Mouse (Mus musculus): ENCODE measurements around the gene Rlbp1. TPM values are rescaled to one million over a fixed set of nuclear protein-coding genes. Genes with fewer than 3 reads are reported as not detected.

Gene Rlbp1
- total RNA-seq, 4 experiments from 2014 or later, result 21.9 to 25.6 (median 25.1) TPM

- DNase-seq (ENCODE audit: low spot score in 2 of 2), result no peak
These were observed 58.1 kb downstream of the Rlbp1 start for GRCm38 (mm10) chr7:79328769-79329168.

Other genes with a start within 250 kb of the Rlbp1 start
- gene Mfge8, start 238.0 kb downstream of the Rlbp1 start, total RNA-seq (2022), result 100 to 1,000 TPM; 183 to 219 (median 203) TPM
- gene Abhd2, start 113.8 kb downstream of the Rlbp1 start, total RNA-seq (2022), result 100 to 1,000 TPM; 106 to 135 (median 117) TPM
- 1 to 10 TPM in 1 of 4 experiments, under 1 TPM in 3; 0.39 to 1.2 (median 0.69) TPM for gene Fanci, start 4.9 kb upstream of the Rlbp1 start, total RNA-seq (2022)
- 100 to 1,000 TPM in 1 of 4 experiments, 10 to 100 TPM in 3; 81.6 to 112 (median 91.0) TPM for gene Polg, start 79.3 kb upstream of the Rlbp1 start, total RNA-seq (2022)
- 1 to 10 TPM; 1.7 to 3.0 (median 2.3) TPM for gene Rhcg, start 230.6 kb upstream of the Rlbp1 start, total RNA-seq (2022)

Data from left cerebral cortex, adult 8-10 months (tissue).